Mouse (Mus musculus) kidney, embryonic 14.5 days (tissue): ENCODE measurements around the gene Sub1. TPM values are rescaled to one million over a fixed set of nuclear protein-coding genes. Genes with fewer than 3 reads are reported as not detected.

Experiments
- ATAC-seq: fragments of 200-750 bp; cut with Nextera tagmentation; 2 replicates; pipeline ENCODE4 v1.8.0; 2017; ENCODE audit warnings: moderate number of reproducible peaks, mild to moderate bottlenecking, moderate TSS enrichment, moderate library complexity; ENCODE audit not compliant: low FRiP score, low TSS enrichment
- H3K27ac ChIP-seq: fragments of 300-500 bp; sonication (generic); 2 replicates; pipeline ENCODE4 v1.5.1; 2014; ENCODE audit warnings: low read depth, mild to moderate bottlenecking, low read length, moderate library complexity, mixed read lengths
- H3K27me3 ChIP-seq: fragments of 300-500 bp; sonication (generic); 2 replicates; pipeline ENCODE4 v1.6.1; 2014; ENCODE audit warnings: mild to moderate bottlenecking, low read length; ENCODE audit not compliant: control insufficient read depth, insufficient read depth
- H3K36me3 ChIP-seq: fragments of 300-500 bp; sonication (generic); 2 replicates; pipeline ENCODE4 v1.6.1; 2014; ENCODE audit warnings: low read length, mixed read lengths; ENCODE audit not compliant: control insufficient read depth, insufficient read depth
- H3K4me1 ChIP-seq: fragments of 300-500 bp; sonication (generic); 2 replicates; pipeline ENCODE4 v1.6.1; 2014; ENCODE audit warnings: low read length, mixed read lengths; ENCODE audit not compliant: control insufficient read depth, insufficient read depth
- H3K4me2 ChIP-seq: fragments of 300-500 bp; sonication (generic); replicated peaks from 2 replicates; pipeline ENCODE4 v1.6.1; 2014; ENCODE audit warnings: low read depth, mild to moderate bottlenecking, low read length
- H3K4me3 ChIP-seq: fragments of 300-500 bp; sonication (generic); 2 replicates; pipeline ENCODE4 v1.5.1; 2014; ENCODE audit warnings: mild to moderate bottlenecking, low read length
- H3K9ac ChIP-seq: fragments of 300-500 bp; sonication (generic); 2 replicates; pipeline ENCODE4 v1.6.1; 2014; ENCODE audit warnings: low read depth, mild to moderate bottlenecking, low read length, moderate library complexity
- H3K9me3 ChIP-seq: fragments of 300-500 bp; sonication (generic); 2 replicates; pipeline ENCODE4 v1.6.1; 2016; ENCODE audit warnings: low read length; ENCODE audit not compliant: control insufficient read depth
- WGBS: fragments of 180-500 bp; shearing (Covaris S2); extraction: QIAGEN DNeasy Blood & Tissue Kit; methylation state at CpG from one replicate; pipeline ENCODE4 v1.1.7; 2014; 5-methylcytosine and 5-hydroxymethylcytosine counted together
- polyA plus RNA-seq: library from polyadenylated mRNA; unstranded; fragments of >200 nt; fragmentation: Nextera tagmentation; extraction: Ambion mirVana; gene quantifications from 2 replicates; pipeline ENCODE4 v1.2.1, GENCODE M21; 2014

Gene Sub1
- polyA plus RNA-seq, 1 experiment from 2014 or later = 790 TPM

DNA sequence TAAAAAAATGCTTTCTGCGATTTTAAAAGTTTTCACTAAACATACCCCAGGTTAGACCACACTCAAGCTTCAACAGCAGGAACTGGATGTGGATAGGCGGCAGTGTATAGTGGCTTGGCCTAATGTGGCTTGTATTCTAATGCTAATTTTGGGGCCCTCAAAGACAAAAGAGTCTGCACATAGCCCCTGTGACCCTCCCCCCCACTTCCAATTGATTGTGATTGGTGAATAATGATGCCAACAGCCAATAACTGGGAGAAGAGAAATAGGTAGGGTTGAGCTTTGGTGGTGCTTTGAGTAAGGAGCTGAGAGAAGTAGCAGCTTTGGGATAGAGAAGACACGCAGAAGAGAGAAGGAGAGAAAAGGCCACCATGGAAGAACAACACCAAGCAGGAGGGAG is 35.7 kb upstream of the Sub1 start:
- H3K4me2 ChIP-seq = no peak overlapping the region
- WGBS = 93% methylated on average over 3 of the region's 3 CpGs

DNA sequence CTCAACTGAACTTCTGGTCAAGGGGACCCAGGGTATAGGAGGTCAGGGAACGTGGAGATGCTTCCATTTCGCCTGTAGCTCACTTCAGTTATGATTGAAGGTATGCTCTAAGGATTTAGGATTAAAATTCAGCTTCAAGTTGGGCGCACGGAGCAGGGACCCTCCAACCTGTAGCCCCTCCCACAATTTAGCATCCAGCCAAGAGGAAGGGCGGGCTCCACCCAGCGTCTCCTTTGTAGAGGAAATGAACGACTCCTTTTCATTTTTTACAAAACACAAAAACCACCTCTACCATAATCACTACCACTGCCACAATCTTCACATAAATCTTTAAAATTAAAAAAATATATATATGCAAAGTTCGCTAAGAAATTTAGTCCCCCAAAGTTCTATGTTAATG is 35.1 kb upstream of the Sub1 start:
- no peak overlapping the region for H3K4me2 ChIP-seq
- no peak overlapping the region for H3K27ac ChIP-seq
- no peaks in the 10 kb centered on the region for H3K27me3 ChIP-seq
- H3K9ac ChIP-seq = no peak overlapping the region
- H3K36me3 ChIP-seq = no peaks in the 10 kb centered on the region
- no peak overlapping the region for H3K4me3 ChIP-seq
- no peak for ATAC-seq
- H3K9me3 ChIP-seq = no peaks in the 10 kb centered on the region
- H3K4me1 ChIP-seq = no peaks in the 10 kb centered on the region
- 90% methylated on average over 8 of the region's 8 CpGs for WGBS

More for the DNA sequence above, 35.7 kb upstream of the Sub1 start:
- Histone ChIP-seq H3K4me1 (no peaks in the 10 kb centered on the region), H3K9ac (no peak overlapping the region), H3K4me3 (no peak overlapping the region), H3K36me3 (no peaks in the 10 kb centered on the region), H3K9me3 (no peaks in the 10 kb centered on the region), H3K27me3 (no peaks in the 10 kb centered on the region), H3K27ac (no peak overlapping the region)
- no peak for ATAC-seq

DNA sequence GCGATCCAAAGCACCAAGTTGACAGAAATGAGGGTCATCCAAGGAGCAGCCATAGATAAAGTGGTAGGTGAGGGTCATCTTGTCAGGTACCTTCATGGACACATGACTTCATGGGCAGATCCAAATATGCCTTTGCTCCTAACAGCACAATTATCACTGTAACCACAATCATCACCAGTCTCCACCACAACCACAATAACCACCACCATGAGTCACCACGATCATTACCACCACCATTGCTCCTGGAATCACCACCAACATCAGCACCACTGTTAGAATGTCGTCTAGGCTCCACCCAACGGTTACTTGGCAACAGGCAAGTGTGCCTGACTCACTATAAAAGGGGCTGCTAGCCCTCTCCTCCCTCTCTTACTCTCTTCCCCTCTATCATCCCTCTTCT is 33.4 kb upstream of the Sub1 start:
- whole genome bisulfite sequencing = 69% methylated on average over 4 of the region's 4 CpGs
- Histone ChIP-seq H3K9ac (no peak overlapping the region), H3K9me3 (no peaks in the 10 kb centered on the region), H3K27me3 (no peaks in the 10 kb centered on the region), H3K4me3 (no peak overlapping the region), H3K4me1 (no peaks in the 10 kb centered on the region), H3K27ac (no peak overlapping the region), H3K4me2 (no peak overlapping the region), H3K36me3 (no peaks in the 10 kb centered on the region)
- ATAC-seq = no peak

DNA sequence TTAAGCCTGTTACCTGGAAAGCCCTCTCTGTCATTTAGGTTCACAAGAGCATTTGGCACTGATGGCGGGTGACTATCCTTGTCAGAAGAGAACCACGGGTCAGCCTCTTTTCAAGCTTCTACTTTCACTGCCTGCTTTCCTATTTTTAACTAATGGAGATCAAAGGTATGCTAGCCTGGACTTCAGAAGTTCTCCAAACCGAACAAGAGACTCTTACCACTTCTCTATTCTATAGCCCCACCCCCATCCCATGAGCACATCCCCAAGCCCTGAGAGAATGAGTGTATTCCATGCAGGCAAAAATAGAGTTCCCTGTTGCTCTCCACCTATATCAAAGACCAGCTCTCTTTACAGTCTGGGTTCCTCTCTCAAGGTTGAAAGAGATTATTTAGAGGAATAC is 31.0 kb upstream of the Sub1 start:
- WGBS = 83% methylated on average over 3 of the region's 3 CpGs

DNA sequence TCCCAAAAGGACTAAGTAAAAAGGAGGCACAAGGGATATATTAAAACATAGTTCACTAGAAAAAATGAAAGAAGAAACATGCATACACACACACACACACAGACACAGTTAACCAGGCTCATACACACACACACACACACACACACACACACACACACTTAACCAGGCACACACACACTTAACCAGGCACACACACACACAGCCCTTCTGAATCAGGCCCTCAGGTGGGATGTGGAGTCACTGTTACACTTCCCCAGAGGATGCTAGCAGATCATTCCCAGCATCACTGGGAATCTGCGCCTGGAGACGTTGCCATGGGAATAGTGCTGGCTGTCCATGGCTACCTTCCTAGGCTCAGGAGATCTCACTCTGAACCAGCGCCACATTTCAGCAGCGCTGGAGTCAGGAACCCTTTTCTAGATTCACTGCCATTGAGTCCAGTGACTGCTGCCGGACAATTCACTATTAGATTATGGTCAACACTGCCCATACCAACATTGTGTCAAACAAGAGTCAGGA is 30.2 kb upstream of the Sub1 start:
- Histone ChIP-seq H3K36me3 (no peaks in the 10 kb centered on the region), H3K4me2 (no peak overlapping the region)
- WGBS = 89% methylated on average over 5 of the region's 5 CpGs

More for the DNA sequence above, 31.0 kb upstream of the Sub1 start:
- ATAC-seq = no peak
- Histone ChIP-seq H3K9ac (no peak overlapping the region), H3K4me1 (no peaks in the 10 kb centered on the region), H3K36me3 (no peaks in the 10 kb centered on the region), H3K27ac (no peak overlapping the region), H3K4me2 (no peak overlapping the region), H3K9me3 (no peaks in the 10 kb centered on the region), H3K4me3 (no peak overlapping the region), H3K27me3 (no peaks in the 10 kb centered on the region)

DNA sequence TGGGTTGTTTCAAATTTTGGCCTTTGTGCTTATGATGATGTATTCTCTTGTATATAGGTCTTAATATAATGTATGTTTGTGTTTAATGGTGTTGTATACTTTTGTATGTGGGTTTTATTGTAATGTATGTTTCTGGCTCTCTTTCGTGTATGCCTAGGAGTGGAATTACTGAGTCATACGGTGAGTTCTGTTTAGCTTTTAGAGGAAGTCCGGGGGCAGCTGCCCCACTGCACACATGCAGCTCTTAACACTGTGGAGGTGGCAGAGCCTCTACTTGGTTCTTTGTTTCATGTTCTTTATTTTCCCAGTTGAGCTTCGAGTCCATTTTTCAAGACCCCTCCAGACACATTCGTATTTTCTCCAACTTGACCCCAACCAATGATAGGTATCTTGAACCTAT is 29.2 kb upstream of the Sub1 start:
- WGBS = 87% methylated on average over 5 of the region's 5 CpGs
- no peak overlapping the region for H3K9ac ChIP-seq
- no peak overlapping the region for H3K4me2 ChIP-seq
- H3K4me3 ChIP-seq = no peak overlapping the region
- H3K36me3 ChIP-seq = no peaks in the 10 kb centered on the region
- no peak for ATAC-seq
- no peaks in the 10 kb centered on the region for H3K9me3 ChIP-seq
- no peaks in the 10 kb centered on the region for H3K4me1 ChIP-seq
- no peak overlapping the region for H3K27ac ChIP-seq
- no peaks in the 10 kb centered on the region for H3K27me3 ChIP-seq

More for the DNA sequence above, 30.2 kb upstream of the Sub1 start:
- Histone ChIP-seq H3K4me3 (no peak overlapping the region), H3K27ac (no peak overlapping the region), H3K9ac (no peak overlapping the region), H3K4me1 (no peaks in the 10 kb centered on the region), H3K27me3 (no peaks in the 10 kb centered on the region), H3K9me3 (no peaks in the 10 kb centered on the region)
- no peak for ATAC-seq

DNA sequence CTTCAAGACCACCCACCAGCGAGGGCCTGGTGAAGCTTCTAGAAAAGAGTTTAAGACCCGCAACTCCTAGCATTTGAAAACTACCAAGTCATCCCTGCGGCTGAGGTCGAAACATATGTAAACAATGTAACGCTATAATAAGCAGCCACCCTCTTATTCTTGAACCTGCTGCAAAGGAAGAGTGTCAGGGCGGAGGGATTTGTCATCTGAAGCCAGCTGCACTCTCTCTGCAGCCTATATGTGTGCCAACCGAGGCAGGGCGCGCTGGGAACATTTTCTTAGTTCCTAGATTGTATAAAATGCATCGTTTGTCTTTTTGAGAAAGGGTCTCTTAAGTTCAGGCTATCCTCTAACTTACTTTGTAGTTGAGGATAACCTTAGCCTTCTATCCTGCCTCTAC is 28.6 kb upstream of the Sub1 start:
- Histone ChIP-seq H3K4me3 (no peak overlapping the region), H3K27me3 (no peaks in the 10 kb centered on the region), H3K9ac (no peak overlapping the region), H3K4me2 (no peak overlapping the region), H3K36me3 (no peaks in the 10 kb centered on the region), H3K9me3 (no peaks in the 10 kb centered on the region), H3K4me1 (no peaks in the 10 kb centered on the region), H3K27ac (no peak overlapping the region)
- no peak for ATAC-seq
- 83% methylated on average over 10 of the region's 10 CpGs for WGBS

DNA sequence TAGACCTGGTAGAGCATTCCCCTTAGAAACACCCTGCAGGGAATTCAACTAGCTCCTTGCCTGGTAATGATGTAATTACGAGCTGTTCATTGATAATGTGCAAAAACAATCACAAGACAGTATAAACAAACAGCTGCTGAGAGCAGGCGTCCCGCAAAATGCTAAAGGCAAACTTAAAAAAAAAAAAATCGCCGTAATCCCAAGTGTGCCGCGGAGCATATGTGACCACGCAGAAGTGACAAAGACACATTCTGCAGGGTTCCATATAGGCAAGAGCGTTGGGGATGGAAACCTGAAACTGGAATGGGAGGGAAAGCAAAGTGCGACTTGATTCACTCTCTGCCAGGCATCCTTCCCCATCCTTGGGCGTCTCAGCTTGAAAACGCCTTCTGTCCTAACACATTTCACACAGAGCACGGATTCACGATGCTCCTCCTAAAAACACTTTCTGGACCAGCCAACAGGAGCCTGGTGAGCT is 28.0 kb upstream of the Sub1 start:
- H3K4me1 ChIP-seq = no peaks in the 10 kb centered on the region
- no peaks in the 10 kb centered on the region for H3K36me3 ChIP-seq
- no peaks in the 10 kb centered on the region for H3K9me3 ChIP-seq
- H3K4me3 ChIP-seq = no peak overlapping the region
- no peak overlapping the region for H3K27ac ChIP-seq
- no peaks in the 10 kb centered on the region for H3K27me3 ChIP-seq
- no peak overlapping the region for H3K4me2 ChIP-seq
- 47% methylated on average over 14 of the region's 14 CpGs for WGBS
- no peak overlapping the region for H3K9ac ChIP-seq
- ATAC-seq = no peak

DNA sequence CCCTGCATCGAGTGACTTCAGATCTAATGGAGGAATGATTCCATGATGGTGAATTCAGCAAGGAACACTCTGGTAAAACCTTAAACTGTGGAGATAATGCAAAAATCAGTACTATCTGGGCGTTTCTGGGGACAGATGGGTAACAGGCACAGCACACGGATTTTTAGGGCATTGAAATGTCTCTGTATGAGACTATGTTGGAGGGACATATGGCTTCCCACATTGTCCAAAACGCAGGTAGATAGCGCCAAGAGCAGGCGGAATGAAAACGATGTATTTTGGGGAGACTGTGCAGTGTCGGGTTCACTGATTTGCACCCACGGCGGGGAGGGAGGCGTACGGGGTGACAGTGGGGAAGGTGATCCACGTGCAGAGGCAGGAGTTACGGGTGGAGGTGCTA is 22.7 kb upstream of the Sub1 start:
- H3K36me3 ChIP-seq = no peaks in the 10 kb centered on the region
- H3K27ac ChIP-seq = no peak overlapping the region
- WGBS = 92% methylated on average over 14 of the region's 14 CpGs
- peaks cover 3% of the 10 kb centered on the region; the same call in 1 of the 2 replicates for H3K4me1 ChIP-seq
- H3K4me2 ChIP-seq = no peak overlapping the region
- ATAC-seq = no peak
- H3K27me3 ChIP-seq = no peaks in the 10 kb centered on the region
- no peak overlapping the region for H3K9ac ChIP-seq
- no peak overlapping the region for H3K4me3 ChIP-seq
- H3K9me3 ChIP-seq = no peaks in the 10 kb centered on the region
